Mouse (Mus musculus) CH12.LX (cell line): ENCODE results near the gene Gm49337. TPM values are rescaled to one million over a fixed set of nuclear protein-coding genes. Genes with fewer than 3 reads are reported as not detected.

ENCODE experiments used
- DNase-seq: peaks from one replicate; pipeline ENCODE4 v3.0.0-alpha.2; 2013; ENCODE audit errors: extremely low read depth
- H3K27ac ChIP-seq: 2 replicates; pipeline ENCODE4 v1.5.1; 2012; ENCODE audit warnings: low read depth, mild to moderate bottlenecking, control low read depth, moderate library complexity; ENCODE audit not compliant: insufficient read depth
- H3K27me3 ChIP-seq: replicated peaks from 2 replicates; pipeline ENCODE3; 2012; ENCODE audit warnings: inconsistent platforms
- H3K36me3 ChIP-seq, 2 experiments: replicated peaks in 1 of 2; 2 replicates each; pipeline versions ENCODE3 to v1.6.1; 2012; ENCODE audit warnings: inconsistent platforms in 1 of 2, low read length in 1 of 2, mild to moderate bottlenecking in 1 of 2, mixed read lengths in 1 of 2, moderate library complexity in 1 of 2; ENCODE audit not compliant: control insufficient read depth in 1 of 2, insufficient read depth in 1 of 2
- H3K4me1 ChIP-seq, 2 experiments: 2 replicates each; pipeline ENCODE4 v1.6.1; 2012; ENCODE audit warnings: inconsistent platforms in 1 of 2, moderate library complexity in 1 of 2; ENCODE audit not compliant: insufficient read depth in 2 of 2, control insufficient read depth in 1 of 2
- H3K4me2 ChIP-seq: 2 replicates; pipeline ENCODE4 v1.6.1; 2012; ENCODE audit warnings: low read depth, mild to moderate bottlenecking, control low read depth; ENCODE audit not compliant: poor library complexity, insufficient read depth, severe bottlenecking
- H3K4me3 ChIP-seq, 3 experiments: fragments of 150-350 bp in 1 of 3; sonication (generic) in 1 of 3; replicated peaks in 1 of 3; 2 replicates each; pipeline versions ENCODE3 to v1.5.1; 2011 to 2012; ENCODE audit warnings: low read depth in 2 of 3, low read length in 2 of 3, mild to moderate bottlenecking in 2 of 3, moderate library complexity in 2 of 3, control low read depth in 1 of 3, improper control_type of control experiment in 1 of 3, inconsistent platforms in 1 of 3, mixed read lengths in 1 of 3; ENCODE audit not compliant: poor library complexity in 1 of 3
- H3K79me2 ChIP-seq: replicated peaks from 2 replicates; pipeline ENCODE4 v1.6.1; 2012; ENCODE audit warnings: mild to moderate bottlenecking, moderate library complexity; ENCODE audit not compliant: control insufficient read depth, poor library complexity, insufficient read depth, severe bottlenecking; ENCODE audit errors: extremely low read depth
- H3K9ac ChIP-seq: 2 replicates; pipeline ENCODE4 v1.6.1; 2012; ENCODE audit warnings: low read depth, mild to moderate bottlenecking, control low read depth, moderate library complexity; ENCODE audit not compliant: insufficient read depth
- H3K9me3 ChIP-seq: replicated peaks from 2 replicates; pipeline ENCODE3; 2012; ENCODE audit warnings: low read length, inconsistent platforms, mixed read lengths
- BHLHE40 ChIP-seq: IDR thresholded peaks from 2 replicates; pipeline ENCODE4 v1.6.1; 2011; ENCODE audit warnings: mild to moderate bottlenecking, low read depth, low read length, improper control_type of control experiment
- CHD1 ChIP-seq: IDR thresholded peaks from 2 replicates; pipeline ENCODE4 v1.6.1; 2012; ENCODE audit warnings: low read depth, low read length, improper control_type of control experiment, inconsistent platforms
- CTCF ChIP-seq, 2 experiments: IDR thresholded peaks in 1 of 2; conservative IDR thresholded peaks in 1 of 2; 2 replicates each; pipeline ENCODE4 v1.5.1; 2011 to 2012; ENCODE audit warnings: low read depth in 2 of 2, low read length in 2 of 2, improper control_type of control experiment in 1 of 2, inconsistent platforms in 1 of 2, mild to moderate bottlenecking in 1 of 2, moderate library complexity in 1 of 2
- ELF1 ChIP-seq: IDR thresholded peaks from 2 replicates; pipeline ENCODE4 v1.6.1; 2014; ENCODE audit warnings: low read depth, mild to moderate bottlenecking, inconsistent platforms, low read length, improper control_type of control experiment
- IRF4 ChIP-seq: IDR thresholded peaks from 2 replicates; pipeline ENCODE4 v1.6.1; 2014; ENCODE audit warnings: low read depth, mild to moderate bottlenecking, inconsistent platforms, low read length, improper control_type of control experiment
- JUND ChIP-seq: conservative IDR thresholded peaks from 2 replicates; pipeline ENCODE4 v1.6.1; 2011; ENCODE audit warnings: low read depth, low read length, improper control_type of control experiment
- KAT2A ChIP-seq: IDR thresholded peaks from 2 replicates; pipeline ENCODE4 v1.6.1; 2012; ENCODE audit warnings: low read length, improper control_type of control experiment, inconsistent platforms; ENCODE audit not compliant: insufficient replicate concordance
- MEF2A ChIP-seq: IDR thresholded peaks from 2 replicates; pipeline ENCODE4 v1.6.1; 2014; ENCODE audit warnings: low read depth, mild to moderate bottlenecking, inconsistent platforms, low read length, improper control_type of control experiment, borderline replicate concordance
- PAX5 ChIP-seq: IDR thresholded peaks from 2 replicates; pipeline ENCODE4 v1.6.1; 2012; ENCODE audit warnings: low read length, inconsistent platforms, mixed read lengths
- POLR2AphosphoS2 ChIP-seq: IDR thresholded peaks from 2 replicates; pipeline ENCODE4 v1.6.1; 2011; ENCODE audit warnings: low read depth, low read length, improper control_type of control experiment
- RAD21 ChIP-seq: IDR thresholded peaks from 2 replicates; pipeline ENCODE4 v1.6.1; 2011; ENCODE audit warnings: low read depth, mild to moderate bottlenecking, low read length, improper control_type of control experiment, moderate library complexity
- SIN3A ChIP-seq: IDR thresholded peaks from 2 replicates; pipeline ENCODE4 v1.6.1; 2012; ENCODE audit warnings: low read length, improper control_type of control experiment, inconsistent platforms
- SMC3 ChIP-seq: IDR thresholded peaks from 2 replicates; pipeline ENCODE4 v1.6.1; 2011; ENCODE audit warnings: low read depth, low read length, improper control_type of control experiment
- ZC3H11A ChIP-seq: IDR thresholded peaks from 2 replicates; pipeline ENCODE4 v1.6.1; 2012; ENCODE audit warnings: low read depth, mild to moderate bottlenecking, inconsistent platforms, low read length, improper control_type of control experiment
- ZNF384 ChIP-seq: IDR thresholded peaks from 2 replicates; pipeline ENCODE4 v1.6.1; 2012; ENCODE audit warnings: low read depth, low read length, improper control_type of control experiment, inconsistent platforms
- dilution Hi-C: fragments of 300-500 bp; cut with MboI; formaldehyde crosslinking; loops from 2 replicates; pipeline ENCODE4 v1.14.3; 2020; ENCODE audit warnings: low sequenced_read_pairs; ENCODE audit not compliant: extremely low pct_unique_long_range_greater_than_20kb, extremely low pct_ligation_motif_present
- in situ Hi-C: fragments of 300-500 bp; cut with MboI; formaldehyde crosslinking; loops from 3 replicates; pipeline ENCODE4 v1.14.3; 2019; ENCODE audit warnings: low sequenced_read_pairs, low pct_ligation_motif_present, low pct_unique_long_range_greater_than_20kb, mixed read lengths
- polyA plus RNA-seq: library from polyadenylated mRNA; unstranded; fragments of >175 nt; gene quantifications from 2 replicates; pipeline ENCODE4 v1.2.1, GENCODE M21; 2012; ENCODE audit warnings: low read depth; ENCODE audit not compliant: insufficient read length
- total RNA-seq, 2 experiments: library from RNA; depleted of rRNA; stranded (reverse); fragments of 300-350 nt in 1 of 2; fragments of >200 nt in 1 of 2; gene quantifications; 2 replicates each; pipeline ENCODE4 v1.2.3; 2012 to 2014

Gm49337 gene
- total and polyA plus RNA-seq, 3 experiments, result not detected

DNA sequence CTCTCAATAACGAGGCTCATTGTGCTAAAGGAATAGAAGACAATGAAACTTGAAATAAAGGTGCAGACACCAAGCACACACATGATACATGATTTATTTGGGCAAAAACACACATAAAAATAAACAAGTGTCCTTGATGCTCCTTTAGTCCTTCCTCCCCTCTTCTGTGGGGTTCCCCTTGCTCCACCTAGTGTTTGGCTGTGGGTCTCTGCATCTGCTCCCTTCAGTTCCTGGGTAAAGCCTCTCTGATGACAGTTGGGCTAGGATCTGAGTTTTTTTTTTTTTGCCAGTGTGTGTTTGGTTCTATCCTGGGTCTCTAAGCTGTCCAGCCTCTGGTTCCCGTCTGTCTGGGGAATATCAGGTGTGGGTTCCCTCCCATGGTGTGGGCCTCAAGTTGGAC is 109.0 kb downstream of the Gm49337 start:
- H3K9me3 ChIP-seq, result no peaks in the 10 kb centered on the region
- dilution Hi-C loops, result no loop called here
- no peaks in the 10 kb centered on the region for H3K4me1 ChIP-seq
- no peak overlapping the region for H3K9ac ChIP-seq
- in situ Hi-C loops, result no loop called here
- no peaks in the 10 kb centered on the region for H3K27me3 ChIP-seq
- no peak overlapping the region for H3K4me3 ChIP-seq
- H3K36me3 ChIP-seq, result no peaks in the 10 kb centered on the region
- no peak for DNase-seq
- peak; percentile 68 for TF ChIP-seq SMC3
- peak; percentile 33 for TF ChIP-seq RAD21
- peak in 1 of 2 experiments; percentile 60; a peak in 2 of 4 replicates for TF ChIP-seq CTCF (conservative IDR thresholded peaks at IDR 0.05 in 1 of 2, IDR thresholded peaks at IDR 0.05 in 1 of 2; ENCODE audit: low read depth in 2 of 2, low read length in 2 of 2)
- no peak for TF ChIP-seq ZC3H11A
- TF ChIP-seq PAX5, result no peak
- TF ChIP-seq, all 38 proteins: peak for 3
- no peak overlapping the region for H3K4me2 ChIP-seq
- no peaks in the 10 kb centered on the region for H3K79me2 ChIP-seq
- H3K27ac ChIP-seq, result no peak overlapping the region

DNA sequence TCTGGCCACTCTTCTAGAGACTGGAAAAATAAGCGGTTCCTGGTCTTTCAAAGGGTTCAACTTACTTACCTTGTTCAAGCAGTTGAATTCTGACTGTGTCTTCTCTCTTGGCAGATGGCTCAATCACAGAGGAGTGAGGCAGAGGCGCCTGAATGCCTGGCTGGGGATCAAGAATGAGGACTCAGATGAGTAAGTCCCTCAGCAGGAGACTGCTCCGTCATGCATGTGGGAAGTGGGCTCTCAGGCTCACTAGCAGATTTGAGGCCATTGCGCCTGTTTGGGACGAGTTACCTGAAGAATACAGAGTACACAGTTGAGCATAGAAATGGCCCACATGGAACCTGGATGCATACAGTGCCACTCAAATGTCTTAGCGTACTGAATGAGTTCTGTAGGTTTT is 118.4 kb downstream of the Gm49337 start:
- Histone ChIP-seq H3K9ac (no peak overlapping the region), H3K9me3 (no peaks in the 10 kb centered on the region), H3K36me3 (peaks cover 0 to 7% of the 10 kb centered on the region in 2 experiments), H3K27me3 (no peaks in the 10 kb centered on the region), H3K4me1 (peaks cover 0 to under 1% of the 10 kb centered on the region in 2 experiments; a peak in 1 of 4 replicates), H3K4me2 (no peak overlapping the region), H3K27ac (no peak overlapping the region), H3K4me3 (no peak overlapping the region), H3K79me2 (no peaks in the 10 kb centered on the region)
- in situ Hi-C loops (no loop called here), dilution Hi-C loops (no loop called here)
- DNase-seq, result no peak
- no peak for TF ChIP-seq ZNF384
- no peak for TF ChIP-seq SIN3A
- TF ChIP-seq KAT2A, result no peak

- TF ChIP-seq BHLHE40 (peak; percentile 50; the same call in 1 of the 2 replicates), JUND (no peak), IRF4 (no peak), MEF2A (no peak), POLR2AphosphoS2 (no peak), ELF1 (no peak), CHD1 (no peak), ZC3H11A (no peak)
- TF ChIP-seq, all 38 proteins: peak for 1
- Histone ChIP-seq H3K27me3 (no peaks in the 10 kb centered on the region), H3K4me3 (no peak overlapping the region), H3K4me1 (peaks cover 0 to 5% of the 10 kb centered on the region in 2 experiments; a peak in 2 of 4 replicates), H3K4me2 (no peak overlapping the region), H3K79me2 (no peaks in the 10 kb centered on the region), H3K36me3 (peaks cover 0 to 4% of the 10 kb centered on the region in 2 experiments), H3K9me3 (no peaks in the 10 kb centered on the region), H3K9ac (no peak overlapping the region), H3K27ac (no peak overlapping the region)
- dilution Hi-C loops (no loop called here), in situ Hi-C loops (no loop called here)
- DNase-seq, result no peak
Measured at GRCm38 (mm10) chr4:116293296-116293695, 120.1 kb downstream of the Gm49337 start.
